Mouse (Mus musculus): Measurements from ENCODE around the gene Ypel3. TPM values are rescaled to one million over a fixed set of nuclear protein-coding genes. Genes with fewer than 3 reads are reported as not detected.

Gene Ypel3
- polyA plus RNA-seq, 1 experiment: 636 TPM

- Histone ChIP-seq H3K27ac (ENCODE audit: insufficient read depth, low read length) (no peak overlapping the region), H3K27me3 (ENCODE audit: control insufficient read depth, insufficient read depth, low read length) (no peaks in the 10 kb centered on the region), H3K4me1 (ENCODE audit: control insufficient read depth, insufficient read depth, low read length) (0 out of 2 replicates have a peak, but pooled peaks cover 2% of the 10 kb centered on the region), H3K4me3 (replicated peaks; ENCODE audit: insufficient read depth, low read depth, low read length) (no peak overlapping the region)
- 63% methylated on average over 5 of the region's 5 CpGs for whole genome bisulfite sequencing
- no peak for TF ChIP-seq CTCF (IDR thresholded peaks at IDR 0.05; ENCODE audit: borderline replicate concordance, insufficient read depth, low read depth, low read length)
- no peak for TF ChIP-seq POLR2A (IDR thresholded peaks at IDR 0.05; ENCODE audit: borderline replicate concordance, insufficient read depth, low read length)
- DNase-seq: no peak
Observed at GRCm38 (mm10) chr7:126809723-126810369, 33.1 kb downstream of the Ypel3 start.

GRCm38 (mm10) chr7:126815726-126816222, 39.0 kb downstream of the Ypel3 start:
- no peak overlapping the region for H3K4me3 ChIP-seq (replicated peaks; ENCODE audit: insufficient read depth, low read depth, low read length)
- H3K27me3 ChIP-seq (ENCODE audit: control insufficient read depth, insufficient read depth, low read length): no peaks in the 10 kb centered on the region
- DNase-seq: no peak
- 31% methylated on average over 8 of the region's 8 CpGs for WGBS
- TF ChIP-seq POLR2A (IDR thresholded peaks at IDR 0.05; ENCODE audit: borderline replicate concordance, insufficient read depth, low read length) (no peak), CTCF (IDR thresholded peaks at IDR 0.05; ENCODE audit: borderline replicate concordance, insufficient read depth, low read depth, low read length) (no peak)
- no peaks in the 10 kb centered on the region for H3K4me1 ChIP-seq (ENCODE audit: control insufficient read depth, insufficient read depth, low read length)
- H3K27ac ChIP-seq (ENCODE audit: insufficient read depth, low read length): no peak overlapping the region

- Histone ChIP-seq H3K27me3 (ENCODE audit: control insufficient read depth, insufficient read depth, low read length) (no peaks in the 10 kb centered on the region), H3K27ac (ENCODE audit: insufficient read depth, low read length) (no peak overlapping the region), H3K4me1 (ENCODE audit: control insufficient read depth, insufficient read depth, low read length) (no peaks in the 10 kb centered on the region), H3K4me3 (replicated peaks; ENCODE audit: insufficient read depth, low read depth, low read length) (no peak overlapping the region)
- TF ChIP-seq POLR2A (IDR thresholded peaks at IDR 0.05; ENCODE audit: borderline replicate concordance, insufficient read depth, low read length) (no peak), CTCF (IDR thresholded peaks at IDR 0.05; ENCODE audit: borderline replicate concordance, insufficient read depth, low read depth, low read length) (no peak)
- WGBS: 73% methylated on average over 8 of the region's 8 CpGs
- no peak for DNase-seq
Observed at GRCm38 (mm10) chr7:126816494-126816893, 39.7 kb downstream of the Ypel3 start.

- Histone ChIP-seq H3K4me3 (replicated peaks; ENCODE audit: insufficient read depth, low read depth, low read length) (no peak overlapping the region), H3K27ac (ENCODE audit: insufficient read depth, low read length) (no peak overlapping the region), H3K4me1 (ENCODE audit: control insufficient read depth, insufficient read depth, low read length) (peaks cover 7% of the 10 kb centered on the region; the same call in 1 of the 2 replicates), H3K27me3 (ENCODE audit: control insufficient read depth, insufficient read depth, low read length) (no peaks in the 10 kb centered on the region)
- WGBS: 87% methylated on average over 7 of the region's 7 CpGs
- TF ChIP-seq CTCF (IDR thresholded peaks at IDR 0.05; ENCODE audit: borderline replicate concordance, insufficient read depth, low read depth, low read length) (no peak), POLR2A (IDR thresholded peaks at IDR 0.05; ENCODE audit: borderline replicate concordance, insufficient read depth, low read length) (no peak)
- DNase-seq: no peak
Observed at GRCm38 (mm10) chr7:126817595-126817994, 40.8 kb downstream of the Ypel3 start.

- no peak overlapping the region for H3K4me3 ChIP-seq (replicated peaks; ENCODE audit: insufficient read depth, low read depth, low read length)
- peaks cover 7% of the 10 kb centered on the region; the same call in 1 of the 2 replicates for H3K4me1 ChIP-seq (ENCODE audit: control insufficient read depth, insufficient read depth, low read length)
- WGBS: 35% methylated on average over 1 of the region's 1 CpGs
- H3K27me3 ChIP-seq (ENCODE audit: control insufficient read depth, insufficient read depth, low read length): no peaks in the 10 kb centered on the region
- TF ChIP-seq CTCF (IDR thresholded peaks at IDR 0.05; ENCODE audit: borderline replicate concordance, insufficient read depth, low read depth, low read length): no peak
- TF ChIP-seq POLR2A (IDR thresholded peaks at IDR 0.05; ENCODE audit: borderline replicate concordance, insufficient read depth, low read length): no peak
- H3K27ac ChIP-seq (ENCODE audit: insufficient read depth, low read length): no peak overlapping the region
- DNase-seq: no peak
Observed at GRCm38 (mm10) chr7:126818818-126819217, 42.1 kb downstream of the Ypel3 start.

GRCm38 (mm10) chr7:126821835-126822511, 45.2 kb downstream of the Ypel3 start:
- H3K27me3 ChIP-seq (ENCODE audit: control insufficient read depth, insufficient read depth, low read length): no peaks in the 10 kb centered on the region
- peak; percentile 86 to 93 for DNase-seq
- H3K4me3 ChIP-seq (replicated peaks; ENCODE audit: insufficient read depth, low read depth, low read length): peak overlapping the region; percentile 66
- peak overlapping the region; percentile 91 for H3K27ac ChIP-seq (ENCODE audit: insufficient read depth, low read length)
- peak; percentile 95 for TF ChIP-seq CTCF (IDR thresholded peaks at IDR 0.05; ENCODE audit: borderline replicate concordance, insufficient read depth, low read depth, low read length)
- peak; percentile 39; the same call in 1 of the 2 replicates for TF ChIP-seq POLR2A (IDR thresholded peaks at IDR 0.05; ENCODE audit: borderline replicate concordance, insufficient read depth, low read length)
- peaks cover 28% of the 10 kb centered on the region for H3K4me1 ChIP-seq (ENCODE audit: control insufficient read depth, insufficient read depth, low read length)
- 10% methylated on average over 7 of the region's 7 CpGs for WGBS

GRCm38 (mm10) chr7:126822741-126823140, 46.0 kb downstream of the Ypel3 start:
- Histone ChIP-seq H3K27ac (ENCODE audit: insufficient read depth, low read length) (peak overlapping the region; percentile 91), H3K27me3 (ENCODE audit: control insufficient read depth, insufficient read depth, low read length) (no peaks in the 10 kb centered on the region), H3K4me1 (ENCODE audit: control insufficient read depth, insufficient read depth, low read length) (peaks cover 33% of the 10 kb centered on the region), H3K4me3 (replicated peaks; ENCODE audit: insufficient read depth, low read depth, low read length) (peak overlapping the region; percentile 66)
- DNase-seq: peak; percentile 64 to 67
- WGBS: 5% methylated on average over 9 of the region's 9 CpGs
- TF ChIP-seq POLR2A (IDR thresholded peaks at IDR 0.05; ENCODE audit: borderline replicate concordance, insufficient read depth, low read length): peak; percentile 42; the same call in 1 of the 2 replicates
- TF ChIP-seq CTCF (IDR thresholded peaks at IDR 0.05; ENCODE audit: borderline replicate concordance, insufficient read depth, low read depth, low read length): no peak

Data from cerebellum, adult 2 months (tissue).